Mouse (Mus musculus) MEL (cell line): ENCODE measurements around the gene Gm5108. TPM values are rescaled to one million over a fixed set of nuclear protein-coding genes. Genes with fewer than 3 reads are reported as not detected.

Source experiments
- DNase-seq: peaks from one replicate; pipeline ENCODE4 v3.0.0; 2011; ENCODE audit warnings: low read depth, low spot score
- H3K27ac ChIP-seq: 2 replicates; pipeline ENCODE4 v1.5.1; 2012; ENCODE audit warnings: low read depth, mild to moderate bottlenecking, control low read depth, low read length, moderate library complexity; ENCODE audit not compliant: control insufficient read depth
- H3K27me3 ChIP-seq, 2 experiments: fragments of 150-350 bp in 1 of 2; sonication (generic) in 1 of 2; 2 replicates each; pipeline ENCODE4 v1.6.1; 2012; ENCODE audit warnings: low read length in 2 of 2, mild to moderate bottlenecking in 2 of 2, improper control_type of control experiment in 1 of 2, moderate library complexity in 1 of 2; ENCODE audit not compliant: insufficient read depth in 2 of 2, control insufficient read depth in 1 of 2
- H3K36me3 ChIP-seq, 2 experiments: 2 replicates each; pipeline ENCODE4 v1.6.1; 2012 to 2014; ENCODE audit warnings: low read length in 2 of 2, improper control_type of control experiment in 1 of 2, inconsistent platforms in 1 of 2, mild to moderate bottlenecking in 1 of 2; ENCODE audit not compliant: insufficient read depth in 2 of 2, control insufficient read depth in 1 of 2
- H3K4me1 ChIP-seq, 2 experiments: fragments of 150-350 bp in 1 of 2; sonication (generic) in 1 of 2; 2 replicates each; pipeline ENCODE4 v1.6.1; 2012; ENCODE audit warnings: low read length in 2 of 2, improper control_type of control experiment in 1 of 2, mild to moderate bottlenecking in 1 of 2; ENCODE audit not compliant: insufficient read depth in 2 of 2, control insufficient read depth in 1 of 2
- H3K4me3 ChIP-seq, 2 experiments: fragments of 150-350 bp in 1 of 2; sonication (generic) in 1 of 2; 2 replicates each; pipeline ENCODE4 v1.5.1; 2012; ENCODE audit warnings: low read depth in 2 of 2, low read length in 2 of 2, mild to moderate bottlenecking in 2 of 2, moderate library complexity in 2 of 2, control low read depth in 1 of 2, improper control_type of control experiment in 1 of 2; ENCODE audit not compliant: control insufficient read depth in 1 of 2, insufficient read depth in 1 of 2
- H3K79me2 ChIP-seq: 2 replicates; pipeline ENCODE4 v1.6.1; 2012; ENCODE audit warnings: mild to moderate bottlenecking, low read length, moderate library complexity; ENCODE audit not compliant: control insufficient read depth, poor library complexity, insufficient read depth
- H3K9ac ChIP-seq: 2 replicates; pipeline ENCODE4 v1.6.1; 2012; ENCODE audit warnings: low read depth, mild to moderate bottlenecking, control low read depth, low read length, moderate library complexity; ENCODE audit not compliant: control insufficient read depth, poor library complexity, severe bottlenecking
- H3K9me3 ChIP-seq: fragments of 150-350 bp; sonication (generic); replicated peaks from 2 replicates; pipeline ENCODE4 v1.6.1; 2012; ENCODE audit warnings: mild to moderate bottlenecking, low read length, improper control_type of control experiment, moderate library complexity; ENCODE audit not compliant: insufficient read depth
- BHLHE40 ChIP-seq: IDR thresholded peaks from 2 replicates; pipeline ENCODE4 v1.6.1; 2012; ENCODE audit warnings: low read depth, mild to moderate bottlenecking, inconsistent platforms, low read length, improper control_type of control experiment, borderline replicate concordance
- CHD1 ChIP-seq: IDR thresholded peaks from 2 replicates; pipeline ENCODE4 v1.6.1; 2012; ENCODE audit warnings: low read depth, mild to moderate bottlenecking, inconsistent platforms, low read length, improper control_type of control experiment
- CHD2 ChIP-seq: IDR thresholded peaks from 2 replicates; pipeline ENCODE4 v1.6.1; 2011; ENCODE audit warnings: low read length, improper control_type of control experiment
- ELF1 ChIP-seq: IDR thresholded peaks from 2 replicates; pipeline ENCODE4 v1.6.1; 2014; ENCODE audit warnings: low read depth, mild to moderate bottlenecking, inconsistent platforms, low read length, improper control_type of control experiment, moderate library complexity
- ETS1 ChIP-seq: IDR thresholded peaks from 2 replicates; pipeline ENCODE4 v1.6.1; 2012; ENCODE audit warnings: low read depth, mild to moderate bottlenecking, inconsistent platforms, low read length, improper control_type of control experiment, moderate library complexity
- GABPA ChIP-seq: IDR thresholded peaks from 2 replicates; pipeline ENCODE4 v1.6.1; 2012; ENCODE audit warnings: low read depth, mild to moderate bottlenecking, inconsistent platforms, low read length, improper control_type of control experiment, moderate library complexity
- HCFC1 ChIP-seq: IDR thresholded peaks from 2 replicates; pipeline ENCODE4 v1.6.1; 2012; ENCODE audit warnings: low read depth, mild to moderate bottlenecking, inconsistent platforms, low read length, improper control_type of control experiment, moderate library complexity
- MAX ChIP-seq: IDR thresholded peaks from 2 replicates; pipeline ENCODE4 v1.6.1; 2011; ENCODE audit warnings: low read length, improper control_type of control experiment
- MAZ ChIP-seq: IDR thresholded peaks from 2 replicates; pipeline ENCODE4 v1.6.1; 2012; ENCODE audit warnings: low read depth, mild to moderate bottlenecking, inconsistent platforms, low read length, improper control_type of control experiment
- MYB ChIP-seq: IDR thresholded peaks from 2 replicates; pipeline ENCODE4 v1.6.1; 2011; ENCODE audit warnings: mild to moderate bottlenecking, low read depth, low read length, improper control_type of control experiment
- MYC ChIP-seq: IDR thresholded peaks from 2 replicates; pipeline ENCODE4 v1.6.1; 2011; ENCODE audit warnings: low read depth, mild to moderate bottlenecking, low read length, improper control_type of control experiment, moderate library complexity
- NELFE ChIP-seq: IDR thresholded peaks from 2 replicates; pipeline ENCODE4 v1.6.1; 2011; ENCODE audit warnings: low read depth, low read length, improper control_type of control experiment
- NRF1 ChIP-seq: IDR thresholded peaks from 2 replicates; pipeline ENCODE4 v1.6.1; 2014; ENCODE audit warnings: low read depth, mild to moderate bottlenecking, inconsistent platforms, low read length, improper control_type of control experiment, moderate library complexity; ENCODE audit not compliant: poor library complexity, insufficient read depth, severe bottlenecking
- POLR2A ChIP-seq, 2 experiments: IDR thresholded peaks; 2 replicates each; pipeline ENCODE4 v1.6.1; 2011 to 2012; ENCODE audit warnings: low read length in 2 of 2, mild to moderate bottlenecking in 2 of 2, control low read depth in 1 of 2, improper control_type of control experiment in 1 of 2, low read depth in 1 of 2, moderate library complexity in 1 of 2; ENCODE audit not compliant: control insufficient read depth in 1 of 2, insufficient read depth in 1 of 2, poor library complexity in 1 of 2
- POLR2AphosphoS2 ChIP-seq: IDR thresholded peaks from 2 replicates; pipeline ENCODE4 v1.6.1; 2011; ENCODE audit warnings: low read length, improper control_type of control experiment
- POLR2AphosphoS5 ChIP-seq: IDR thresholded peaks from 2 replicates; pipeline ENCODE4 v1.6.1; 2012; ENCODE audit warnings: low read depth, borderline replicate concordance, mild to moderate bottlenecking, inconsistent platforms, low read length, moderate library complexity, mixed read lengths
- SIN3A ChIP-seq: IDR thresholded peaks from 2 replicates; pipeline ENCODE4 v1.6.1; 2012; ENCODE audit warnings: low read length, improper control_type of control experiment, inconsistent platforms
- SMC3 ChIP-seq: IDR thresholded peaks from 2 replicates; pipeline ENCODE4 v1.6.1; 2011; ENCODE audit warnings: low read depth, low read length, improper control_type of control experiment
- TAL1 ChIP-seq: IDR thresholded peaks from 2 replicates; pipeline ENCODE4 v1.6.1; 2012; ENCODE audit warnings: mild to moderate bottlenecking, inconsistent platforms, low read length, moderate library complexity, mixed read lengths
- TCF12 ChIP-seq: IDR thresholded peaks from 2 replicates; pipeline ENCODE4 v1.6.1; 2014; ENCODE audit warnings: low read depth, mild to moderate bottlenecking, inconsistent platforms, low read length, improper control_type of control experiment, moderate library complexity
- USF2 ChIP-seq, 2 experiments: IDR thresholded peaks; 2 replicates each; pipeline ENCODE4 v1.6.1; 2011 to 2012; ENCODE audit warnings: improper control_type of control experiment in 2 of 2, low read length in 2 of 2, borderline replicate concordance in 1 of 2, inconsistent platforms in 1 of 2, low read depth in 1 of 2, mild to moderate bottlenecking in 1 of 2; ENCODE audit not compliant: insufficient read depth in 1 of 2
- ZNF384 ChIP-seq: IDR thresholded peaks from 2 replicates; pipeline ENCODE4 v1.6.1; 2012; ENCODE audit warnings: low read depth, mild to moderate bottlenecking, inconsistent platforms, low read length, improper control_type of control experiment
- polyA plus RNA-seq, 2 experiments: library from polyadenylated mRNA; stranded (reverse) in 1 of 2; unstranded in 1 of 2; fragments of >175 nt in 1 of 2; fragments of >200 nt in 1 of 2; gene quantifications; 2 replicates each; pipeline versions ENCODE4 v1.2.1 to v1.2.4; 2012; ENCODE audit warnings: low replicate concordance in 2 of 2, low read depth in 1 of 2; ENCODE audit not compliant: insufficient read length in 2 of 2, insufficient read depth in 1 of 2, missing spikeins in 1 of 2
- total RNA-seq: library from RNA; depleted of rRNA; stranded (reverse); fragments of 300-350 nt; gene quantifications from 2 replicates; pipeline ENCODE4 v1.2.3, GENCODE M21; 2012

The Gm5108 gene
- total and polyA plus RNA-seq, 3 experiments = not detected

DNA sequence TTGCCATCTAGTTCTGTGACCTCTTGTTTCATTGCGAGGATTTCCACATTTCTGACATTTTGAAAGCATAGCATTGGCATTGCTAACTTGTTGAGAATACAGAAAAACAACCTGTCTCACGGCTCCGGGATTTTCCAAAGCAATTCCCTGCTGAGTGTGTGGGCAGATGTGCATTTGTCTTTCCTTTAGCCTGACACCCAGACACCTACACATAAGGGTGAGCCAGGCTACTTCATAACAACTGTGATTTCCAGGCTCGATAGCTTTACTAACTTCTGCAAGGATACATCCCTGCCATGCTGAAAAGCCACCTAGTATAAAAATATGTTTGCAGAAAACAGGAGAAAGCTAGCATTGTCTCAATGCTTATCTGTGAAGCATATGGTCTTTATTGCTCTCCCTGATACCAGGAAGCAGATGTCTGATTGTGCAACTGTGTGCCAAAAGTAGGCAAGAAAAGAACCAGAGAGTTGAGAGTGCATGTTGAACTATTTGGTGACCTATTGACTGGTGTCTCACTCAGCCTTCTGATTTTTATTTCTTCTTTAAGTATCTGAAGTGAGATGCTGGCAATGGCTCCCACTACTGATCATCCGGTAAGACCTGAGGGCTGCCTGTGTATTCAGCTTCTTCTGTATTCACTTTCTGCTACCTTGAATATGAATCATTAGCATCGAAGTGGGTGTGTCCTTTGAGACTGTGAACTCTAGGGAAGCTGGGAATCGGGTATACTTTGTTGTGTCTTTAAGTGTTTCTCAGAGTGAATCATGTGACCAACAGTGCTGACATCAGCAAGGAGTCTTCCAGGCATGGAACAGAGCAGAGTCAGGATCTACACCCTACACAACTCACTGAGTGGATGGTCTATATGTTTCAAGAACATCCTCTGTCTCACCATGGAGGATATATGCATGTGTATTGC is 20.5 kb downstream of the Gm5108 start:
- Histone ChIP-seq H3K4me3 (no peak overlapping the region), H3K4me1 (no peaks in the 10 kb centered on the region), H3K9me3 (no peaks in the 10 kb centered on the region), H3K27ac (no peak overlapping the region), H3K36me3 (no peaks in the 10 kb centered on the region), H3K27me3 (no peaks in the 10 kb centered on the region), H3K9ac (no peak overlapping the region), H3K79me2 (no peaks in the 10 kb centered on the region)
- no peak for TF ChIP-seq BHLHE40
- TF ChIP-seq TCF12 = no peak
- no peak for TF ChIP-seq MYC
- TF ChIP-seq ETS1 = no peak
- no peak for TF ChIP-seq POLR2AphosphoS5
- TF ChIP-seq POLR2AphosphoS2 = no peak
- no peak for TF ChIP-seq SMC3
- TF ChIP-seq HCFC1 = no peak
- TF ChIP-seq CHD2 = no peak
- no peak for TF ChIP-seq MAZ
- no peak for TF ChIP-seq GABPA
- no peak for TF ChIP-seq USF2 (IDR thresholded peaks at IDR 0.05; ENCODE audit: borderline replicate concordance in 1 of 2, insufficient read depth in 1 of 2, low read depth in 1 of 2, low read length in 2 of 2)
- no peak for TF ChIP-seq TAL1
- no peak for TF ChIP-seq SIN3A
- TF ChIP-seq ZNF384 = no peak
- no peak for TF ChIP-seq ELF1
- DNase-seq = no peak

DNA sequence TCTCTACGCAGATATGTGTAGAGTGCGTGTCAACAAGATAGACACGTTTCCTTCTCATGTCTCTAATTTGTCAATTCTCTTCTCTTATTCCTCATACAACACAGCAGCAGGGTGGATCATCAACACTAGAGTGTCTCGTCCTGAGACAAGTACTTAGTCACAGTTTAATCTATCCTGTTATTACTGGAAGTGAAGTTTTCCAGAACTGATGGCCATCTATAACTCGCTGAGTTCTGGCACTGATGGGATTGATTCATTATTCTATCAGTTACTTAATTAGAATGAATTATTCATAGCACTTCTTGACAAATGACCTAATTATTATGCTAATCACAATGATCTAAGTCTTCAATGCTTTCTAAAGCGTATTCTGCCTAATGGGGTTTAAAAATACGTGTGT is 28.1 kb downstream of the Gm5108 start:
- no peak for TF ChIP-seq ELF1
- no peak for TF ChIP-seq HCFC1
- no peak for TF ChIP-seq MYB
- TF ChIP-seq MAX = no peak
- no peak for TF ChIP-seq GABPA
- no peak for TF ChIP-seq NRF1
- TF ChIP-seq TAL1 = no peak
- no peak for TF ChIP-seq CHD1
- TF ChIP-seq MAZ = no peak
- TF ChIP-seq CHD2 = no peak
- no peak for TF ChIP-seq NELFE
- TF ChIP-seq MYC = no peak
- no peak for TF ChIP-seq POLR2A (IDR thresholded peaks at IDR 0.05; ENCODE audit: control insufficient read depth in 1 of 2, insufficient read depth in 1 of 2, low read depth in 1 of 2, low read length in 2 of 2, poor library complexity in 1 of 2)
- no peak for DNase-seq
- Histone ChIP-seq H3K27ac (no peak overlapping the region), H3K36me3 (no peaks in the 10 kb centered on the region), H3K9me3 (no peaks in the 10 kb centered on the region), H3K79me2 (no peaks in the 10 kb centered on the region), H3K9ac (no peak overlapping the region), H3K4me3 (no peak overlapping the region), H3K4me1 (no peaks in the 10 kb centered on the region), H3K27me3 (no peaks in the 10 kb centered on the region)
